Mouse (Mus musculus) lung, adult 2 months (tissue): Measurements from ENCODE around the gene Clasrp. TPM values are rescaled to one million over a fixed set of nuclear protein-coding genes. Genes with fewer than 3 reads are reported as not detected.

Source experiments
- DNase-seq: peaks from one replicate; pipeline ENCODE4 v3.0.0; 2022
- H3K4me1 ChIP-seq: fragments of 200-500 bp; 2 replicates; pipeline ENCODE4 v1.6.1; 2011; ENCODE audit warnings: low read length; ENCODE audit not compliant: control insufficient read depth, insufficient read depth
- H3K4me3 ChIP-seq: fragments of 200-500 bp; replicated peaks from 2 replicates; pipeline ENCODE3; 2011; ENCODE audit warnings: low read depth, mild to moderate bottlenecking, control low read depth, low read length; ENCODE audit errors: extremely low read depth
- CTCF ChIP-seq: fragments of 200-500 bp; IDR thresholded peaks from 2 replicates; pipeline ENCODE4 v1.5.1; 2011; ENCODE audit warnings: mild to moderate bottlenecking, low read length, control low read depth; ENCODE audit not compliant: insufficient read depth
- POLR2A ChIP-seq: fragments of 200-500 bp; IDR thresholded peaks from 2 replicates; pipeline ENCODE4 v1.6.1; 2011; ENCODE audit warnings: low read depth, mild to moderate bottlenecking, control low read depth, low read length, borderline replicate concordance; ENCODE audit errors: extremely low read depth
- WGBS: fragments of 180-500 bp; shearing (Covaris S2); methylation state at CpG from one replicate; pipeline ENCODE4 v1.1.7; 2018; 5-methylcytosine and 5-hydroxymethylcytosine counted together
- polyA plus RNA-seq: library from polyadenylated mRNA; depleted of rRNA; stranded (reverse); fragments of >200 nt; gene quantifications from 2 replicates; pipeline ENCODE4 v1.2.3, GENCODE M21; 2012; rRNA removed

Gene Clasrp
- polyA plus RNA-seq, 1 experiment, result 96.1 TPM

DNA sequence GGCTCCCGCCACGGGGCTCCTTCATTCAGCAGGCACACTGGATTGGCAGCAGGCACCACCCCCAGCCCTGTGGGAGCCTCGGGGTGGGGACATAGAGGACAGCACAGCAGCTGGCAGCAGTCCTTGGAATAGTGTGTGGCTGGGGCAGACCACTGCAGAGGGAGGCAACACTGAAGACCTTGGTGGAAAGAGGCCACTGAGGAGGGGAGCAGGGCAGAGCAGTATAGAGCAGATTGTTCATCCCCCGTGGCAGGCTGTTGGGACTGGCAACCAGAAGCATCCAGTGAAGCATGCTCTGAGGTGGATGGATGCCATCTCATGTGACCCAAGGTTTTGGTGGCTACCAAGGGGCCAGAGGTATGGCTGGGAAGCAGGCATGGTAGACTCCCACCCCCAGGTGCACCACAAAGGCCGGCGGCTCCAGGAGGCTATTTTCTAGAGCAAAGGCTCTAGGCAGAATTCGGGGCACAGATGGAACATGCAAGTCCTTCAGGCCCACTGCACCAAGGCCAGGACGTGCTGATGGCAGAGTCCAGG is 62.1 kb downstream of the Clasrp start:
- WGBS, result 55% methylated on average over 8 of the region's 8 CpGs
- no peak for DNase-seq
- Histone ChIP-seq H3K4me3 (no peak overlapping the region), H3K4me1 (peaks cover 32% of the 10 kb centered on the region)
- no peak for TF ChIP-seq CTCF
- TF ChIP-seq POLR2A, result no peak

DNA sequence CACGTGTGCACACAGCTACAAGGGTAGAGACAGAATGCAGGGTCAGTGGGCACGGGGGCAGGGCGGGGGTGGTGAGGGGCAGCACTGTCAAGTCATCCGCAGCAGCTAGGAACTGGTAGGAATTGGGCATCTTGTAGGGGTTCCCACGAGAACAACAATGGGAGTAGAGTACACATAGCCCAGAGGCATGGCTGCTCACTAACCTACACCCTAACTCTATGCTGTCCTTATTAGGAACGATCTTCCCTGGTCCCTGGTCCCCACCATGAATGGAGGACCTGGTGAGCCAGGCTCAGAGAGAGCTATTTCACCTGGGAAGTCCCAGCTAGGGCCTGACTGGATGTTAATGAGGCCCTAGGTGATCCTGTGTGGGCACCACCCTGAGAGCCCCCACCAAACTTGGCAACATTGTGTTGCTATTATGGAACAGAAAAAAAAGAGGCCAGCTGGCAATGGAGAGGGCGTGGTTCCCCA is 62.6 kb downstream of the Clasrp start:
- TF ChIP-seq POLR2A, result no peak
- no peak for TF ChIP-seq CTCF
- Histone ChIP-seq H3K4me3 (no peak overlapping the region), H3K4me1 (peaks cover 31% of the 10 kb centered on the region)
- 64% methylated on average over 7 of the region's 7 CpGs for WGBS
- DNase-seq, result no peak

- no peak for TF ChIP-seq POLR2A
- TF ChIP-seq CTCF, result no peak
- Histone ChIP-seq H3K4me1 (peaks cover 23% of the 10 kb centered on the region), H3K4me3 (no peak overlapping the region)
- DNase-seq, result peak; percentile 59
- 46% methylated on average over 2 of the region's 2 CpGs for WGBS
Observed at GRCm38 (mm10) chr7:19540771-19541566, 63.3 kb downstream of the Clasrp start.

DNA sequence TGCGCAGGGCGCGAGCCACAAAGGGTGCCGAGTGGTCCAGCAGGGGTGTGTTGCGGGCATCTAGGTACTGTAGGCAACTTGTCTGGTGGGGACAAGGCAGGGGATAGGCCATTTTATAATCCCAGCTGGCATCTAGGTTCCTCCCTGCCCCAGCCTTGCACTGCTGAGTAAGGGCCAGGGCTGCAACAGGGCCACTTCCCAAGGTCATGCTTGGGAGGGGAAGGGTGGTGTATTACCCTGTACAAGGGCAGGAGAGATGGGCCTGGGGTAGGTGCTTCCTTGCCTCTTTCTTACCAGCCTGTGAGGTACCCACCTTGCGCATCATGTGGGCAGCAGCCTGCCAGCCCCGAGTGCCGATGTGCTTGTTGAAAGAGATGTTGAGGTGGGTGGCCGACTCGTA is 69.6 kb downstream of the Clasrp start:
- no peak overlapping the region for H3K4me3 ChIP-seq
- TF ChIP-seq POLR2A, result no peak
- TF ChIP-seq CTCF, result no peak
- no peaks in the 10 kb centered on the region for H3K4me1 ChIP-seq
- WGBS, result 89% methylated on average over 10 of the region's 10 CpGs
- no peak for DNase-seq

GRCm38 (mm10) chr7:19532240-19532639 is 72.0 kb downstream of the Clasrp start:
- DNase-seq, result no peak
- H3K4me1 ChIP-seq, result no peaks in the 10 kb centered on the region
- WGBS, result 76% methylated on average over 14 of the region's 14 CpGs
- TF ChIP-seq CTCF (no peak), POLR2A (no peak)
- no peak overlapping the region for H3K4me3 ChIP-seq

DNA sequence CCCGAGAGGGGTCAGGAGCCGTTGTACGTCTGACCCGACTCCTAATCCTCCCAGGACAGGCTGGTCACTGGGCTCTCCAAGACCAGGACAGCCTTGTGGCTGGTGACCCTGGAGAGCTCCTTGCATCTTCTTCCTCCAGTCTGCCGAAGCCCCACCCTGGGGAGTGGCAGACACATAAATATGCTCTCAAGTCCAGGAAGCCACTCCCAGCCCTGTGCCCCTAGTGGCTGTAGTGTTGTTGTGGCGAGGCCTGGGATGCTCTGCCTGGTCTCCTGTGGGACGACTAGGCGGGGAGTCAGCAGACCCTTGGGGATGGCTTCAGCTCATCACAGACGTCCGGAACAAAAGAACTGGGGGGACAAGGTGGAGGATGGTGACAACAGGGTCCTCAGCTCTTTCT is 73.2 kb downstream of the Clasrp start:
- TF ChIP-seq POLR2A, result no peak
- no peak for TF ChIP-seq CTCF
- no peaks in the 10 kb centered on the region for H3K4me1 ChIP-seq
- no peak for DNase-seq
- H3K4me3 ChIP-seq, result no peak overlapping the region
- 68% methylated on average over 10 of the region's 10 CpGs for WGBS

Other genes with a start within 250 kb of the Clasrp start
- 4.6 and 5.2 TPM in 2 replicates for gene Cd3eap, start 245.0 kb downstream of the Clasrp start, polyA plus RNA-seq
- 10.0 and 17.8 TPM in 2 replicates for gene Ppp1r13l, start 244.7 kb downstream of the Clasrp start, polyA plus RNA-seq
- gene Ercc2, start 222.5 kb downstream of the Clasrp start, polyA plus RNA-seq, result 43.3 and 44.6 TPM in 2 replicates
- gene Klc3, start 200.4 kb downstream of the Clasrp start, polyA plus RNA-seq, result 14.1 and 18.2 TPM in 2 replicates
- gene Ckm, start 199.7 kb downstream of the Clasrp start, polyA plus RNA-seq, result 88.3 and 1,345 TPM in 2 replicates
- 29.2 and 34.3 TPM in 2 replicates for gene Mark4, start 145.7 kb downstream of the Clasrp start, polyA plus RNA-seq
- 2.7 and 3.4 TPM in 2 replicates for gene Exoc3l2, start 141.2 kb downstream of the Clasrp start, polyA plus RNA-seq
- gene Bloc1s3, start 96.1 kb downstream of the Clasrp start, polyA plus RNA-seq, result 12.2 and 12.9 TPM in 2 replicates
- 63.1 and 93.4 TPM in 2 replicates for gene Trappc6a, start 96.1 kb downstream of the Clasrp start, polyA plus RNA-seq
- gene Nkpd1, start 86.6 kb downstream of the Clasrp start, polyA plus RNA-seq, result 0.62 and 17.3 TPM in 2 replicates
- 113 and 121 TPM in 2 replicates for gene Ppp1r37, start 41.4 kb downstream of the Clasrp start, polyA plus RNA-seq
- 4.3 and 5.0 TPM in 2 replicates for gene Zfp296, start 27.2 kb downstream of the Clasrp start, polyA plus RNA-seq
- gene Gemin7, start 26.9 kb downstream of the Clasrp start, polyA plus RNA-seq, result 99.2 and 132 TPM in 2 replicates
- gene Relb, start 25.0 kb upstream of the Clasrp start, polyA plus RNA-seq, result 32.5 and 34.9 TPM in 2 replicates
- 96.8 and 143 TPM in 2 replicates for gene Clptm1, start 60.5 kb upstream of the Clasrp start, polyA plus RNA-seq
- 1.9 and 5.1 TPM in 2 replicates for gene Apoc2, start 73.5 kb upstream of the Clasrp start, polyA plus RNA-seq
- not detected in 2 replicates for gene Gm44805, start 76.9 kb upstream of the Clasrp start, polyA plus RNA-seq
- 1.1 and 1.4 TPM in 2 replicates for gene Apoc4, start 77.0 kb upstream of the Clasrp start, polyA plus RNA-seq
- gene Apoc1, start 88.2 kb upstream of the Clasrp start, polyA plus RNA-seq, result 25.9 and 29.2 TPM in 2 replicates
- 815 and 1,134 TPM in 2 replicates for gene Apoe, start 94.7 kb upstream of the Clasrp start, polyA plus RNA-seq
- 46.0 and 51.3 TPM in 2 replicates for gene Tomm40, start 111.0 kb upstream of the Clasrp start, polyA plus RNA-seq
- gene Nectin2, start 146.0 kb upstream of the Clasrp start, polyA plus RNA-seq, result 70.9 and 74.7 TPM in 2 replicates
- 769 and 829 TPM in 2 replicates for gene Bcam, start 166.5 kb upstream of the Clasrp start, polyA plus RNA-seq
- 16.1 and 21.9 TPM in 2 replicates for gene Cblc, start 192.3 kb upstream of the Clasrp start, polyA plus RNA-seq
- 38.7 and 71.2 TPM in 2 replicates for gene Bcl3, start 218.3 kb upstream of the Clasrp start, polyA plus RNA-seq
- gene Gm19345, start 247.5 kb upstream of the Clasrp start, polyA plus RNA-seq, result 0.52 TPM in 1 of 2 replicates, not detected in the other